Mouse (Mus musculus) forebrain, embryonic 15.5 days (tissue): Measurements from ENCODE around the gene Gabrg2. TPM values are rescaled to one million over a fixed set of nuclear protein-coding genes. Genes with fewer than 3 reads are reported as not detected.

Experiments
- ATAC-seq: fragments of 200-750 bp; cut with Nextera tagmentation; replicated peaks from 2 replicates; pipeline ENCODE4 v1.8.0; 2017; ENCODE audit warnings: mild to moderate bottlenecking, moderate TSS enrichment, moderate library complexity
- H3K27ac ChIP-seq: fragments of 300-500 bp; sonication (generic); replicated peaks from 2 replicates; pipeline ENCODE4 v1.5.1; 2015; ENCODE audit warnings: mild to moderate bottlenecking, inconsistent platforms
- H3K27me3 ChIP-seq: fragments of 300-500 bp; sonication (generic); 2 replicates; pipeline ENCODE4 v1.6.1; 2015; ENCODE audit warnings: inconsistent platforms
- H3K36me3 ChIP-seq: fragments of 300-500 bp; sonication (generic); 2 replicates; pipeline ENCODE4 v1.6.1; 2015; ENCODE audit warnings: mild to moderate bottlenecking, inconsistent platforms
- H3K4me1 ChIP-seq: fragments of 300-500 bp; sonication (generic); 2 replicates; pipeline ENCODE4 v1.6.1; 2015; ENCODE audit warnings: inconsistent platforms
- H3K4me2 ChIP-seq: fragments of 300-500 bp; sonication (generic); replicated peaks from 2 replicates; pipeline ENCODE4 v1.6.1; 2015; ENCODE audit warnings: mild to moderate bottlenecking, inconsistent platforms
- H3K4me3 ChIP-seq: fragments of 300-500 bp; sonication (generic); 2 replicates; pipeline ENCODE4 v1.5.1; 2015; ENCODE audit warnings: mild to moderate bottlenecking, inconsistent platforms
- H3K9ac ChIP-seq: fragments of 300-500 bp; sonication (generic); replicated peaks from 2 replicates; pipeline ENCODE4 v1.6.1; 2015; ENCODE audit warnings: mild to moderate bottlenecking, inconsistent platforms
- H3K9me3 ChIP-seq: fragments of 300-500 bp; sonication (generic); 2 replicates; pipeline ENCODE4 v1.6.1; 2016; ENCODE audit warnings: inconsistent platforms
- WGBS: fragments of 180-500 bp; shearing (Covaris S2); methylation state at CpG from one replicate; pipeline ENCODE4 v1.1.7; 2015; ENCODE audit warnings: mixed read lengths; 5-methylcytosine and 5-hydroxymethylcytosine counted together
- polyA plus RNA-seq: library from polyadenylated mRNA; unstranded; fragments of >200 nt; fragmentation: Nextera tagmentation; extraction: Ambion mirVana; gene quantifications from 2 replicates; pipeline ENCODE4 v1.2.1, GENCODE M21; 2015

The Gabrg2 gene
- polyA plus RNA-seq: 66.2 and 70.9 TPM in 2 replicates

DNA sequence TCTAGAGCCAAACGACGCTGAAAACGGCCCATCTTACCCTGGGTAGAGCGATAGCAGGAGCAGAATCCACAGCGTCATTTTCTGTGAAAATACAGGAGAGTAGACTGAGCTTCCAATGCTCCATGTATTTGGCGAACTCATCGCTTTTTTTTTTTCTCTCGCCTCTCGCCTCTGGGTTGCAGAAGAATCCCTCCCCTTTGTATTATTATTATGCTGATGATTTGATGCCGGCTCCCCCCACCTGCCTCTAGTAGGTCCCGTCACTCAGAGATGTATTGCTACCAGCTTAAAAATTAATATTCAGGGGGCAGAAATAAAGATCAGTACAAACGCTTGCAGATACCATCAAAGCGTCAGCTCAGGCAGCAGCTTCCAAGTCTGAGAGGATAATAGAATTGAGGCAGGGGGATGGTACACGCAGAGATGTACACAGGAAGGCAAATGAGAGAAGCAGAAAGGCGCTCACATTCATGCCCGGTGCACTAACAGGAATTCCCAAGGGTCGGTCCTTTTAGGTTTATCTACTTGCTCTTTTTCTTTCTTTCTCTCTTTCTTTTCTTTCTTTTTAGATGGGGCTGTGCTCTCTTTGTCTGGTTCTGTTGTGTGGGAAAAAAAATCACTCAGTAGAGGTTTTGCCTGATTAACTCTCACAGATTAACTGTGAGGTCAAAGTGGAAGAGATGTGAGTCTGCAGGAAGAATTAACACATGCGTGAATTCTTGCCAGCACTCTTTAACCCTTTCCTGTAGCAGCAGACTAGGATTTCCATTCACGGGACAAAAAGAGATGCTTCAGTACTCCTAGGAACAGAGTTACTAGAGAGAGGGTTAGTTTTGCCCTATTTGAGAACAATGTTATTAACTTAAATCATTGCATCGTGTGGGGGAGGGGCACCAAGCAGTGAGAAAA is at the start of gene Gabrg2:
Gene Gabrg2, minus strand, starts transcription at position 668 of the 909 bp plus-strand sequence.
- no peaks in the 10 kb centered on the region for H3K36me3 ChIP-seq
- peak within 1 kb of the TSS; percentile 59 for H3K4me3 ChIP-seq
- ATAC-seq: peak; percentile 90
- no peaks in the 10 kb centered on the region for H3K27me3 ChIP-seq
- peak within 1 kb of the TSS; percentile 77 for H3K9ac ChIP-seq
- no peaks in the 10 kb centered on the region for H3K9me3 ChIP-seq
- H3K4me1 ChIP-seq: peaks cover 17% of the 10 kb centered on the region
- H3K27ac ChIP-seq: peak within 1 kb of the TSS; percentile 96
- 1% methylated on average over 20 of the region's 20 CpGs for WGBS
- peak within 1 kb of the TSS; percentile 43 for H3K4me2 ChIP-seq

- H3K27ac ChIP-seq: no peak overlapping the region
- no peak overlapping the region for H3K4me3 ChIP-seq
- no peaks in the 10 kb centered on the region for H3K36me3 ChIP-seq
- H3K9me3 ChIP-seq: no peaks in the 10 kb centered on the region
- H3K4me2 ChIP-seq: no peak overlapping the region
- no peak overlapping the region for H3K9ac ChIP-seq
- ATAC-seq: no peak
- H3K4me1 ChIP-seq: no peaks in the 10 kb centered on the region
- H3K27me3 ChIP-seq: no peaks in the 10 kb centered on the region
These were observed 47.5 kb upstream of the Gabrg2 start for GRCm38 (mm10) chr11:42048201-42048600.

GRCm38 (mm10) chr11:41999468-41999881 is 1.2 kb downstream of the Gabrg2 start:
- Histone ChIP-seq H3K4me3 (peak overlapping the region; percentile 59), H3K9ac (peak overlapping the region; percentile 77), H3K4me2 (peak overlapping the region; percentile 43), H3K27ac (peak overlapping the region; percentile 96), H3K27me3 (no peaks in the 10 kb centered on the region), H3K36me3 (no peaks in the 10 kb centered on the region), H3K9me3 (no peaks in the 10 kb centered on the region), H3K4me1 (peaks cover 17% of the 10 kb centered on the region)
- ATAC-seq: peak; percentile 79
- 1% methylated on average over 7 of the region's 7 CpGs for WGBS

DNA sequence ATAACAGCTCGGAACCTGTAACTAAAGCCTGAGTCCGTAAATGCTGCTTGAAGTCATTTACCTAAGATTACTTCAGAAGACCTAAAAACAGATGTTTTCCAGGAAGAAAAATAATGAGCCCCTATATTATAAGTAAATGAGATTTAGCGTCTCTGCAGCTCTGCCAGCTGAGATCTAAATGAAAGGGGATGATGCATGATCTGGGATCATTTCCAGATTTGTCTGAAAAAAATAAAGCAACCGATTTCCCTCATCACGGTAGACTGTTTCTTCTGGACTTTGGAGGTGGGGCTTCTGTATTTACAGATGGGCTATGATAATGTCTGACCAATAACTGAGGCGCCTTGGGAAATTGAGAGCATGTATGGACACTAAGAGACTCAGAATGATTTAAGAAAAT is 20.5 kb downstream of the Gabrg2 start:
- no peaks in the 10 kb centered on the region for H3K4me1 ChIP-seq
- no peaks in the 10 kb centered on the region for H3K36me3 ChIP-seq
- ATAC-seq: no peak
- no peak overlapping the region for H3K9ac ChIP-seq
- H3K27me3 ChIP-seq: no peaks in the 10 kb centered on the region
- H3K9me3 ChIP-seq: no peaks in the 10 kb centered on the region
- 47% methylated on average over 6 of the region's 6 CpGs for WGBS
- H3K4me3 ChIP-seq: no peak overlapping the region
- no peak overlapping the region for H3K4me2 ChIP-seq
- H3K27ac ChIP-seq: no peak overlapping the region

GRCm38 (mm10) chr11:41968595-41968994 is 32.1 kb downstream of the Gabrg2 start:
- H3K27ac ChIP-seq: no peak overlapping the region
- H3K9ac ChIP-seq: no peak overlapping the region
- H3K4me2 ChIP-seq: no peak overlapping the region
- no peaks in the 10 kb centered on the region for H3K4me1 ChIP-seq
- no peak for ATAC-seq
- H3K27me3 ChIP-seq: no peaks in the 10 kb centered on the region
- H3K4me3 ChIP-seq: no peak overlapping the region
- H3K36me3 ChIP-seq: no peaks in the 10 kb centered on the region
- no peaks in the 10 kb centered on the region for H3K9me3 ChIP-seq

DNA sequence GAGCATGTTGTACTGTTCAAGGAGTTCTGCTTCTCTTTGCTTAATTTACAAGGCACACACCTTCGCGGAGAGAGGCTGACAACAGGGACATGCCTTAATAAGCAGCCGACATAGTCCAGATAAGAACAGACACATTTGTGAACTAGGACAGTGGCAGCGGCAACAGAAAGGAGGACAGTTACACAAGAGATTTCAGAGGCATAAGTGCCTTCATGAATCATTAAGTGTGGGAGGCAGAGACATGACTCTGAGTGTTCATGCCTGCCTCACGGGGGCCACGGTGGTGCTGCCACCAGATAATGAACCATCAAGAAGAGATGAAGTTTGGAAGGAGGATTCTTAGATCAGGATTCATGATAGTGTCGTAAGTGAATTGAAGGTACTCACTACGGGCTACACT is 38.0 kb downstream of the Gabrg2 start:
- Histone ChIP-seq H3K27me3 (no peaks in the 10 kb centered on the region), H3K4me1 (no peaks in the 10 kb centered on the region), H3K9me3 (no peaks in the 10 kb centered on the region), H3K36me3 (no peaks in the 10 kb centered on the region), H3K4me3 (no peak overlapping the region), H3K27ac (no peak overlapping the region), H3K4me2 (no peak overlapping the region), H3K9ac (no peak overlapping the region)
- WGBS: 90% methylated on average over 8 of the region's 8 CpGs
- ATAC-seq: no peak

- no peaks in the 10 kb centered on the region for H3K36me3 ChIP-seq
- WGBS: 61% methylated on average over 2 of the region's 2 CpGs
- H3K9me3 ChIP-seq: no peaks in the 10 kb centered on the region
- H3K4me2 ChIP-seq: no peak overlapping the region
- no peak overlapping the region for H3K4me3 ChIP-seq
- H3K27ac ChIP-seq: no peak overlapping the region
- no peaks in the 10 kb centered on the region for H3K4me1 ChIP-seq
- no peaks in the 10 kb centered on the region for H3K27me3 ChIP-seq
- H3K9ac ChIP-seq: no peak overlapping the region
- ATAC-seq: no peak
These were observed 47.1 kb downstream of the Gabrg2 start for GRCm38 (mm10) chr11:41953550-41953949.

- 34% methylated on average over 3 of the region's 3 CpGs for WGBS
- no peaks in the 10 kb centered on the region for H3K27me3 ChIP-seq
- no peak overlapping the region for H3K9ac ChIP-seq
- H3K27ac ChIP-seq: no peak overlapping the region
- no peak for ATAC-seq
- H3K4me1 ChIP-seq: no peaks in the 10 kb centered on the region
- no peak overlapping the region for H3K4me3 ChIP-seq
- H3K9me3 ChIP-seq: no peaks in the 10 kb centered on the region
- H3K4me2 ChIP-seq: no peak overlapping the region
- H3K36me3 ChIP-seq: no peaks in the 10 kb centered on the region
These were observed 48.8 kb downstream of the Gabrg2 start for GRCm38 (mm10) chr11:41951898-41952297.

GRCm38 (mm10) chr11:41945471-41945870 is 55.2 kb downstream of the Gabrg2 start:
- H3K9ac ChIP-seq: no peak overlapping the region
- no peak overlapping the region for H3K4me3 ChIP-seq
- no peaks in the 10 kb centered on the region for H3K9me3 ChIP-seq
- no peaks in the 10 kb centered on the region for H3K36me3 ChIP-seq
- no peaks in the 10 kb centered on the region for H3K27me3 ChIP-seq
- no peak overlapping the region for H3K27ac ChIP-seq
- H3K4me2 ChIP-seq: no peak overlapping the region
- no peaks in the 10 kb centered on the region for H3K4me1 ChIP-seq
- no peak for ATAC-seq
- WGBS: 98% methylated on average over 5 of the region's 5 CpGs

DNA sequence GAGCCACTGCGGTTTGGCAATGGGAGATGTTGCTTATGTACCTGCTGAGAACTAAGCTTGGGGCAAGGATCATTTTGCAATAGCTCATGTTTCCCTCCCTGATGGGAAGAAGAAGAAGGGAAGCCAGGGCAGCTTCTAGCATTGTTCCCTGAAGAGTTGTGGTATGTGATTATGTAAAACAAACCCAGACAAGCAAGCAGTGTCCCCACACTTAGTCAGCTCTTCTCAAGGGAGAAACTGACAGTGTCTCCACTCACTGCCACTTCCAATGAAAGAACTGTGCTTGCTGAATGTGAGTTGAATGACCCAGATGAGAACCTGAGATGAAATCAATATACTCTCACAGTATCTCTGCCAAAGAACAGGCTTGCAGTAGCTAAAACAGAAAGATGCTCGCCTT is 62.7 kb downstream of the Gabrg2 start:
- H3K36me3 ChIP-seq: no peaks in the 10 kb centered on the region
- no peak overlapping the region for H3K4me2 ChIP-seq
- ATAC-seq: no peak
- H3K4me3 ChIP-seq: no peak overlapping the region
- WGBS: 75% methylated on average over 2 of the region's 2 CpGs
- H3K9me3 ChIP-seq: no peaks in the 10 kb centered on the region
- H3K27me3 ChIP-seq: no peaks in the 10 kb centered on the region
- no peaks in the 10 kb centered on the region for H3K4me1 ChIP-seq
- H3K9ac ChIP-seq: no peak overlapping the region
- H3K27ac ChIP-seq: no peak overlapping the region

DNA sequence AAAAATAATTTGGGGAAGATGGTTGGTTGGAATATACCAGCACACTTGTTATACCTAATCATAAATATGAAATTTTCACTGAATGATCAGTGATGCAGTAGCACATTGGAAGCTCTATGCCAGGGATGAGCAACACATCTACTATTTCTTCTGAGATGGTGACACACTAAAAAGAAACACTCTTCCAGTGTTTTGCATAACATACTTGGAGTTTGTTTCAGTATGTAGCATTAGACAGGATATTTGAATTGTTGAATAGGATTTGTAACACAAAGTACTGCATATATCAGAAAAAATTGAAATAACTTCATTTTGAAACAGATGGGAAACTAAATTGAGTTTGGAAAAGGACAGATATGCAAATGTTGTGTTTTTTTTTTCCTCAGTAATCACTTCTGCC is 81.8 kb downstream of the Gabrg2 start:
- Histone ChIP-seq H3K9ac (no peak overlapping the region), H3K27ac (no peak overlapping the region), H3K36me3 (no peaks in the 10 kb centered on the region), H3K4me3 (no peak overlapping the region), H3K4me1 (no peaks in the 10 kb centered on the region), H3K27me3 (no peaks in the 10 kb centered on the region), H3K4me2 (no peak overlapping the region), H3K9me3 (no peaks in the 10 kb centered on the region)
- no peak for ATAC-seq

DNA sequence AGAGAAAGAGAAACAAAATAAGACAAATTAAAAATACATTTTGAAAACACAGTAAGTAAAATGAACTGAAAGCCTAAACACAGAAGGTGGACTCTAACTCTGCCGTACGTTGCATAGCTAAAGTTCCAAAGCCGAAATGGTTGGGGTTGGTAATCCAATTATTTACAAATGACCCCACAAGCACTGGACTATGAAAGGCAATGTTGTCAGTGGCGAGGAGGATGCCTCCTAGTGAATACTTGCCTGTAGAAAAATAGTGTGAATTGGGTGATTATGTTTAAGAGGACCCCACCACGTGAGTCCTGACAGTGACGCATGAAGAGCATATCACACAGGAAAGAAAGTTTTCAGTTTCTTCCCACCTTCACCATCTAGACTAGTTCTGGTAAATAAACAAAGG is 86.6 kb downstream of the Gabrg2 start:
- no peak for ATAC-seq
- Histone ChIP-seq H3K9ac (no peak overlapping the region), H3K4me2 (no peak overlapping the region), H3K27ac (no peak overlapping the region), H3K27me3 (no peaks in the 10 kb centered on the region), H3K4me1 (no peaks in the 10 kb centered on the region), H3K4me3 (no peak overlapping the region), H3K9me3 (no peaks in the 10 kb centered on the region), H3K36me3 (peaks cover 6% of the 10 kb centered on the region; the same call in 1 of the 2 replicates)
- WGBS: 16% methylated on average over 6 of the region's 6 CpGs

DNA sequence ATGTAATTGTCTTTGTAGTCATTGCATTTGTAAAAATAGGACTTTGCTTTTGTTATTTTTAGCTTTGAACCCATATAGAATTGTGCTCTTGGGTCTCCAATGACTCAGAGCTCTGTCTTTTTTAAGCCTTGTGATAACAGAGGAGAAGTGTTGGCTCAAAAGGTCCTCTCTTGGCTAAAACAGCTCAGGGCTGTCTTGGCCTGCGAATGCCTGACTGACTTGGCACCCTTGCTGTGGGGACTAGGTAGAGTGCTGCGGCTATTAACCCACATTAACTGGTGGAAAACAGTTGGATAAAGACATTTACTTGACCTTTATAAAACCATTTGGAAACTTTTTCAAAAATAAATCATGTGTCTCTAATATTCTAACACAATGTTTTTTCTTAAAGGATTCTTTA is 97.0 kb downstream of the Gabrg2 start:
- 94% methylated on average over 2 of the region's 2 CpGs for WGBS
- Histone ChIP-seq H3K4me3 (no peak overlapping the region), H3K9ac (no peak overlapping the region), H3K9me3 (no peaks in the 10 kb centered on the region), H3K36me3 (no peaks in the 10 kb centered on the region), H3K27me3 (no peaks in the 10 kb centered on the region), H3K27ac (no peak overlapping the region), H3K4me1 (no peaks in the 10 kb centered on the region), H3K4me2 (no peak overlapping the region)
- no peak for ATAC-seq
